Mouse (Mus musculus): ENCODE data around the gene Efcab7. TPM values are rescaled to one million over a fixed set of nuclear protein-coding genes. Genes with fewer than 3 reads are reported as not detected.

Efcab7 gene
- polyA plus RNA-seq, 1 experiment from 2014 or later: 21.8 TPM

- Histone ChIP-seq H3K9me3 (replicated peaks) (no peaks in the 10 kb centered on the region), H3K27ac (replicated peaks) (peak within 1 kb of the TSS; percentile 90), H3K27me3 (ENCODE audit: low read depth, poor library complexity, severe bottlenecking) (no peaks in the 10 kb centered on the region), H3K4me1 (peaks cover 20% of the 10 kb centered on the region), H3K4me3 (peak within 1 kb of the TSS; percentile 76), H3K36me3 (no peaks in the 10 kb centered on the region)
- 1% methylated on average over 57 of the region's 57 CpGs for WGBS
- peak; percentile 83 for DNase-seq (ENCODE audit: low spot score)
Measured at GRCm38 (mm10) chr4:99929613-99930517, 100.9 kb downstream of the Efcab7 start, which contains the start of gene Itgb3bp. Itgb3bp (minus strand) TSS chr4:99929813.

DNA sequence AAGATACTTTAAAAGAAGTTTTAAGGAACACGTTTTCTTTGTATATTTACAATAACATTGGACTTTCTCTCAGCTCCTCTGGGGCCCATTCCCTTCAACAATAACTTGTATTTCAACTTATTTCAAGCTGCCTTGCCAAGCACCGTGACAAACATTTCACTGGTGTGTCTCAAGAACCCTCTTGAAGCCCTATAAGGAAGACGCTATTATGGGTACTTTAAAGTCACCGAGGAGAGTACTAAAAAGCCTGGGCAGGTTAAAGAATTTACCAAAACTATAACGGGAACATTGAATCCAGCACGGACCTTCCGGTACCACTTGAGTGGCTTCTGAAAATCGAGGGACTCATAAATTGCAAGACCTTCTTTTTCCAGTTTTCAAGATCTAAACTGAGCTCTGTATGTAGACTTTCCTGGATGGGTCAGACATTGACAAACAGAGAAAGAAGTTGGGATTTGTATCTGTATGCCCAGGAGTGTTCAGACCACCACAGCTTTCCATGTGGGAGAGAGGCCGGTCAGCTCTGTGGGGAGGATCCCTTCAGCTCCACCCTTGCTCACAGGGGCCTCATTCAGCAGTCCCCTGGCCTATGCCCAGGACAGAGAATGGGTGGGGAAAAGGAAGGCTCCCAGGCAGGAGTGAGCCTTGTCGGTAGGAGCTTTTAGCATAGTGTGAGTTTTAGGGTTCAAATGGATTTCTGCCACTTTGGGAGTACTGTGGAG is 101.7 kb downstream of the Efcab7 start:
- 55% methylated on average over 10 of the region's 10 CpGs for WGBS
- peak overlapping the region; percentile 76 for H3K4me3 ChIP-seq
- H3K27me3 ChIP-seq (ENCODE audit: low read depth, poor library complexity, severe bottlenecking): no peaks in the 10 kb centered on the region

GRCm38 (mm10) chr4:99931240-99931580 is 102.2 kb downstream of the Efcab7 start:
- no peak for DNase-seq (ENCODE audit: low spot score)
- no peaks in the 10 kb centered on the region for H3K9me3 ChIP-seq (replicated peaks)
- H3K36me3 ChIP-seq: no peaks in the 10 kb centered on the region
- WGBS: 60% methylated on average over 11 of the region's 11 CpGs
- H3K4me1 ChIP-seq: peaks cover 20% of the 10 kb centered on the region
- no peaks in the 10 kb centered on the region for H3K27me3 ChIP-seq (ENCODE audit: low read depth, poor library complexity, severe bottlenecking)
- H3K4me3 ChIP-seq: peak overlapping the region; percentile 76; the same call in 1 of the 2 replicates
- H3K27ac ChIP-seq (replicated peaks): no peak overlapping the region

More for the DNA sequence above, 101.7 kb downstream of the Efcab7 start:
- Histone ChIP-seq H3K4me1 (peaks cover 20% of the 10 kb centered on the region), H3K9me3 (replicated peaks) (no peaks in the 10 kb centered on the region), H3K36me3 (no peaks in the 10 kb centered on the region), H3K27ac (replicated peaks) (no peak overlapping the region; the same call in 1 of the 2 replicates)
- DNase-seq (ENCODE audit: low spot score): no peak

- H3K27me3 ChIP-seq (ENCODE audit: low read depth, poor library complexity, severe bottlenecking): no peaks in the 10 kb centered on the region
- H3K36me3 ChIP-seq: no peaks in the 10 kb centered on the region
- no peaks in the 10 kb centered on the region for H3K9me3 ChIP-seq (replicated peaks)
- WGBS: 93% methylated on average over 4 of the region's 4 CpGs
- H3K4me1 ChIP-seq: peaks cover 20% of the 10 kb centered on the region
- no peak overlapping the region for H3K27ac ChIP-seq (replicated peaks)
- no peak overlapping the region for H3K4me3 ChIP-seq
- DNase-seq (ENCODE audit: low spot score): no peak
Measured at GRCm38 (mm10) chr4:99931807-99932206, 102.8 kb downstream of the Efcab7 start.

- 93% methylated on average over 7 of the region's 7 CpGs for WGBS
Measured at GRCm38 (mm10) chr4:99934859-99935258, 105.9 kb downstream of the Efcab7 start.

GRCm38 (mm10) chr4:99936278-99936677 is 107.3 kb downstream of the Efcab7 start:
- WGBS: 96% methylated on average over 5 of the region's 5 CpGs
- Histone ChIP-seq H3K9me3 (replicated peaks) (no peaks in the 10 kb centered on the region), H3K4me3 (no peak overlapping the region), H3K4me1 (peaks cover 3% of the 10 kb centered on the region), H3K27me3 (ENCODE audit: low read depth, poor library complexity, severe bottlenecking) (no peaks in the 10 kb centered on the region), H3K27ac (replicated peaks) (no peak overlapping the region), H3K36me3 (no peaks in the 10 kb centered on the region)
- DNase-seq (ENCODE audit: low spot score): no peak

More at GRCm38 (mm10) chr4:99934859-99935258, 105.9 kb downstream of the Efcab7 start:
- Histone ChIP-seq H3K36me3 (no peaks in the 10 kb centered on the region), H3K27me3 (ENCODE audit: low read depth, poor library complexity, severe bottlenecking) (no peaks in the 10 kb centered on the region), H3K4me1 (peaks cover 17% of the 10 kb centered on the region), H3K9me3 (replicated peaks) (no peaks in the 10 kb centered on the region), H3K4me3 (no peak overlapping the region), H3K27ac (replicated peaks) (no peak overlapping the region)
- no peak for DNase-seq (ENCODE audit: low spot score)

- Histone ChIP-seq H3K36me3 (no peaks in the 10 kb centered on the region), H3K4me1 (peaks cover 10% of the 10 kb centered on the region), H3K4me3 (no peak overlapping the region), H3K9me3 (replicated peaks) (no peaks in the 10 kb centered on the region), H3K27me3 (ENCODE audit: low read depth, poor library complexity, severe bottlenecking) (no peaks in the 10 kb centered on the region), H3K27ac (replicated peaks) (no peak overlapping the region)
- 86% methylated on average over 16 of the region's 16 CpGs for WGBS
- no peak for DNase-seq (ENCODE audit: low spot score)
Measured at GRCm38 (mm10) chr4:99939711-99940505, 110.9 kb downstream of the Efcab7 start.

GRCm38 (mm10) chr4:99941655-99942414 is 112.8 kb downstream of the Efcab7 start:
- 78% methylated on average over 10 of the region's 10 CpGs for WGBS
- no peaks in the 10 kb centered on the region for H3K9me3 ChIP-seq (replicated peaks)
- no peaks in the 10 kb centered on the region for H3K27me3 ChIP-seq (ENCODE audit: low read depth, poor library complexity, severe bottlenecking)
- DNase-seq (ENCODE audit: low spot score): no peak
- no peak overlapping the region for H3K4me3 ChIP-seq
- H3K27ac ChIP-seq (replicated peaks): no peak overlapping the region
- H3K36me3 ChIP-seq: no peaks in the 10 kb centered on the region
- H3K4me1 ChIP-seq: peaks cover 10% of the 10 kb centered on the region

GRCm38 (mm10) chr4:99944606-99945005 is 115.6 kb downstream of the Efcab7 start:
- Histone ChIP-seq H3K4me3 (no peak overlapping the region), H3K4me1 (peaks cover 10% of the 10 kb centered on the region), H3K36me3 (no peaks in the 10 kb centered on the region), H3K9me3 (replicated peaks) (no peaks in the 10 kb centered on the region), H3K27me3 (ENCODE audit: low read depth, poor library complexity, severe bottlenecking) (no peaks in the 10 kb centered on the region), H3K27ac (replicated peaks) (no peak overlapping the region)
- 88% methylated on average over 2 of the region's 2 CpGs for WGBS
- DNase-seq (ENCODE audit: low spot score): no peak

DNA sequence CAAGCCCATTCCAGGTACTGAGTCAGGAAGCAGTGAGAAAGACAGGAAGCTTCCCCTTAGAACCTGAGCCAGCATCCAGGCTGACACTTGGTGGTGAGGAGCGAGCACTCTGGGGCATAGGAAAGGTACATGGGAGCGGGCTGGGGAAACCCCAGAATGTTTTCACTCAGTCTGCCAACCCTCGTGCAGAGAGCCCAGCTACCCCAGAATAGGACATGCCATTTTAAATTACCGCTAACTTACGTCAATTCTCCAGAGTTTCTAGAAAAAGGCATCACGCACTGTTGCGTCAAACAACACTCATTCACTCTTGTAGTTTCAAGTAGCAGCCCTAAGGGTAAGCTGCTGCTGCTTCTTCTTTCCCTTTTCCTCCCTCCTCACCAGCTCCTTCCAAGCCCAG is 116.0 kb downstream of the Efcab7 start:
- Histone ChIP-seq H3K27ac (replicated peaks) (no peak overlapping the region), H3K4me3 (no peak overlapping the region), H3K36me3 (no peaks in the 10 kb centered on the region), H3K4me1 (peaks cover 10% of the 10 kb centered on the region), H3K9me3 (replicated peaks) (no peaks in the 10 kb centered on the region), H3K27me3 (ENCODE audit: low read depth, poor library complexity, severe bottlenecking) (no peaks in the 10 kb centered on the region)
- no peak for DNase-seq (ENCODE audit: low spot score)
- WGBS: 94% methylated on average over 7 of the region's 7 CpGs

- WGBS: 86% methylated on average over 2 of the region's 2 CpGs
- H3K9me3 ChIP-seq (replicated peaks): no peaks in the 10 kb centered on the region
Measured at GRCm38 (mm10) chr4:99946516-99946915, 117.5 kb downstream of the Efcab7 start.

DNA sequence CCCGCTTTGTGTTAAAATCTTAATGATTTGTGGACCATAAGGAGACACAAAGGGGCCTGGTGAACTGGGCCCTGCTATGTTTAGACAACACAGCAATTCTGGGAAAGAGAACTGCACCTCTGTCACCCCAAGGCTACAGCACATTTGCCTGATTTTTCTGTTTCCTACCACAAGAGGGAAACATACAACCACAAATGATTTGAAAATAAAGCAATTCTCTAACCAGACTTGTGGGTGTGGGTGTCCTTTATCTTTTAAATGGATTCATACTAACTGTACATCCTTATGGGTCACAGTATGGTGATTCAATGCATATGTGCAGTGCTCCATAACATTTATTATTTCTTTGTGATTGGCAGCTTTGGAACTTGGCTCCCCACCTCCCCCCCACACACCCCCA is 118.2 kb downstream of the Efcab7 start:
- no peak for DNase-seq (ENCODE audit: low spot score)

More at GRCm38 (mm10) chr4:99946516-99946915, 117.5 kb downstream of the Efcab7 start:
- no peaks in the 10 kb centered on the region for H3K36me3 ChIP-seq
- no peaks in the 10 kb centered on the region for H3K27me3 ChIP-seq (ENCODE audit: low read depth, poor library complexity, severe bottlenecking)
- no peak overlapping the region for H3K27ac ChIP-seq (replicated peaks)
- H3K4me3 ChIP-seq: no peak overlapping the region
- H3K4me1 ChIP-seq: peaks cover 10% of the 10 kb centered on the region
- DNase-seq (ENCODE audit: low spot score): no peak

More for the DNA sequence above, 118.2 kb downstream of the Efcab7 start:
- WGBS: 86% methylated on average over 1 of the region's 1 CpGs
- no peak overlapping the region for H3K27ac ChIP-seq (replicated peaks)
- no peaks in the 10 kb centered on the region for H3K9me3 ChIP-seq (replicated peaks)
- peaks cover 10% of the 10 kb centered on the region for H3K4me1 ChIP-seq
- no peaks in the 10 kb centered on the region for H3K27me3 ChIP-seq (ENCODE audit: low read depth, poor library complexity, severe bottlenecking)
- H3K4me3 ChIP-seq: no peak overlapping the region
- no peaks in the 10 kb centered on the region for H3K36me3 ChIP-seq

All from midbrain, embryonic 10.5 days (tissue).